Mouse (Mus musculus) ES-Bruce4 (cell line): Measurements from ENCODE around the gene Lcmt1. TPM values are rescaled to one million over a fixed set of nuclear protein-coding genes. Genes with fewer than 3 reads are reported as not detected.
A peak's percentile ranks its signal among the peaks of the same experiment; 100 is the strongest.

ENCODE experiments used
- H3K27ac ChIP-seq: 2 replicates; pipeline ENCODE4 v1.5.1; 2012; ENCODE audit warnings: low read length, inconsistent platforms; ENCODE audit not compliant: insufficient read depth
- H3K27me3 ChIP-seq: 2 replicates; pipeline ENCODE4 v1.6.1; 2012; ENCODE audit warnings: mild to moderate bottlenecking, low read length, inconsistent platforms; ENCODE audit not compliant: control insufficient read depth, poor library complexity, insufficient read depth, severe bottlenecking
- H3K36me3 ChIP-seq: 2 replicates; pipeline ENCODE4 v1.6.1; 2012; ENCODE audit warnings: inconsistent platforms, mild to moderate bottlenecking, low read length, moderate library complexity; ENCODE audit not compliant: control insufficient read depth, poor library complexity, insufficient read depth, severe bottlenecking
- H3K4me1 ChIP-seq: one replicate; pipeline ENCODE4 v1.8.1; 2011; ENCODE audit warnings: low read length; ENCODE audit not compliant: control insufficient read depth, insufficient read depth
- H3K4me3 ChIP-seq: 2 replicates; pipeline ENCODE4 v1.5.1; 2011; ENCODE audit warnings: low read depth, mild to moderate bottlenecking, low read length
- H3K9ac ChIP-seq: 2 replicates; pipeline ENCODE4 v1.6.1; 2012; ENCODE audit warnings: low read depth, mild to moderate bottlenecking, inconsistent platforms; ENCODE audit not compliant: poor library complexity, severe bottlenecking
- H3K9me3 ChIP-seq: replicated peaks from 2 replicates; pipeline ENCODE4 v1.6.1; 2012; ENCODE audit warnings: mild to moderate bottlenecking, low read length, inconsistent platforms; ENCODE audit not compliant: control insufficient read depth, poor library complexity, insufficient read depth, severe bottlenecking
- CTCF ChIP-seq: IDR thresholded peaks from one replicate; pipeline ENCODE4 v1.8.1; 2011; ENCODE audit warnings: low read depth, low read length
- EP300 ChIP-seq: IDR thresholded peaks from 2 replicates; pipeline ENCODE4 v1.6.1; 2011; ENCODE audit warnings: low read depth, low read length; ENCODE audit not compliant: insufficient read depth
- POLR2A ChIP-seq: IDR thresholded peaks from one replicate; pipeline ENCODE4 v1.8.1; 2011; ENCODE audit warnings: low read length; ENCODE audit not compliant: insufficient read depth
- polyA plus RNA-seq: library from polyadenylated mRNA; stranded (reverse); fragments of >200 nt; gene quantifications from 2 replicates; pipeline ENCODE4 v1.2.4, GENCODE M21; 2011; ENCODE audit warnings: low read depth; ENCODE audit not compliant: missing spikeins, insufficient read depth, insufficient read length

Gene Lcmt1
- polyA plus RNA-seq, 1 experiment, result 49.9 TPM

GRCm38 (mm10) chr7:123368778-123369746 lies 522 bp upstream of the Lcmt1 start:
- Histone ChIP-seq H3K9me3 (no peaks in the 10 kb centered on the region), H3K27me3 (no peaks in the 10 kb centered on the region), H3K4me1 (no peaks in the 10 kb centered on the region), H3K27ac (peak overlapping the region; percentile 2; the same call in 1 of the 2 replicates), H3K4me3 (peak overlapping the region; percentile 82), H3K36me3 (no peaks in the 10 kb centered on the region), H3K9ac (peak overlapping the region; percentile 71)
- no peak for TF ChIP-seq CTCF
- TF ChIP-seq EP300, result no peak
- no peak for TF ChIP-seq POLR2A

DNA sequence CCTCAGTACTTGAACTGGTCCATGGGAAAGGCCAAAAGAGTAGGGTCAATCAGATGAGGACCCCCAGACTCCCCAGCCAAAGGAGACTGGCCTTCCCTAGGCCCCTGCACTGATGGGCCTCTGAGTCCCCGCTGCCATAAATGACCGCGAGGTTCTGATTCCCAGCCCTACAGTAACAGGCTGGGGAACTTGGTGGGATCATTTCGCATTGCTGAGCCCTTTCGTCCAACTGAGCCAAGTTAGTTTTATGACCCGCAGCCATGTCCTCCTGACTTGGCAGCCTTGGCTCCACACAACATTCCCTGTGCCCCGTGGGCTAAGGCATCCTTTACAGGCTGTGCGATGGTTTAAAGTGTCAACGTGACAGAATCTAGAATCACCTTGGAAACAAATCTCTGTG lies 1.1 kb downstream of the Lcmt1 start:
- no peak for TF ChIP-seq EP300
- TF ChIP-seq CTCF, result no peak
- TF ChIP-seq POLR2A, result no peak
- no peaks in the 10 kb centered on the region for H3K36me3 ChIP-seq
- H3K4me3 ChIP-seq, result peak overlapping the region; percentile 88
- H3K4me1 ChIP-seq, result no peaks in the 10 kb centered on the region
- H3K27me3 ChIP-seq, result no peaks in the 10 kb centered on the region
- H3K27ac ChIP-seq, result peak overlapping the region; percentile 68; the same call in 1 of the 2 replicates
- no peaks in the 10 kb centered on the region for H3K9me3 ChIP-seq
- H3K9ac ChIP-seq, result peak overlapping the region; percentile 65

GRCm38 (mm10) chr7:123371501-123371900 lies 1.9 kb downstream of the Lcmt1 start:
- no peak overlapping the region for H3K9ac ChIP-seq
- H3K27me3 ChIP-seq, result no peaks in the 10 kb centered on the region
- no peaks in the 10 kb centered on the region for H3K36me3 ChIP-seq
- H3K9me3 ChIP-seq, result no peaks in the 10 kb centered on the region
- TF ChIP-seq EP300 (no peak), CTCF (no peak), POLR2A (no peak)
- H3K4me3 ChIP-seq, result no peak overlapping the region
- H3K27ac ChIP-seq, result no peak overlapping the region
- H3K4me1 ChIP-seq, result no peaks in the 10 kb centered on the region

- Histone ChIP-seq H3K9ac (peak overlapping the region; percentile 13), H3K36me3 (no peaks in the 10 kb centered on the region), H3K9me3 (no peaks in the 10 kb centered on the region), H3K4me1 (peaks cover 3% of the 10 kb centered on the region), H3K27me3 (no peaks in the 10 kb centered on the region), H3K27ac (no peak overlapping the region), H3K4me3 (peak overlapping the region; percentile 93)
- TF ChIP-seq EP300 (no peak), CTCF (no peak), POLR2A (peak; percentile 78)
These were observed 8.1 kb downstream of the Lcmt1 start for GRCm38 (mm10) chr7:123377443-123378400.

DNA sequence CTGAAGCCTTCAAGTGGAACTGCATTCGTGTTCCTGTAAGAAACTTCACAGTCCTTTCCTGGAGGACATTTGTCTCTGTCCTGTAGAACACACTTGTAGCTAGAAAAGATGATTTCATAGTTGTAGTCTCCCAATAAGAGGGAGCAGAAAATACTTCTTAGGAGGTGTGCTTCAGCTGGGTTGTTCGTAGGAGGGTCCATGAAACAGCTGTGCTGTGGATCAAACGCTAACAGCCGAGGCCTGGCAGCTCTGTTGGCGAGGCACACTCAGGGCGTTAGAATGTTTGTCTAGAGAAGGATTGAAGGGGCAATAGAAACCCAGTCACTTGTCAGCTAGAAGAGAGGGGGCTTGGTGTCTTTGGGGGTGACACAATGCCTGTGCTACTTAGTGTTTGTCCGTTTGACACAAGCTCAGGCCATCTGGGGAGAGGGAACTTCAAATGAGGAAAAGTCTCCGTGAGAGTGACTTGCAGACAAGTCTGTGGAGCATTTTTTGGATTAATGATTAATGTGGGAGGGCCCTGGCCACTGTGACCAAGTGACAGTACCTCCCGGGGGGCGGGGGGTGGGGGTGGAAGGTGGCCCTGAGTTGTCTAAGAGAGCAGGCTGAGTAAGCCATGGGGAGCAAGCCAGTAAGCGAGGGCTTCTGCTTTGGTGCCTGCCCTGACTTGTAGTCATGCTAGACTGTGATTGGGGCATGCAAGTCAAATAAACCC lies 16.3 kb downstream of the Lcmt1 start:
- no peaks in the 10 kb centered on the region for H3K27me3 ChIP-seq
- TF ChIP-seq POLR2A (no peak), CTCF (no peak), EP300 (no peak)
- no peak overlapping the region for H3K27ac ChIP-seq
- peaks cover 5% of the 10 kb centered on the region; the same call in 1 of the 2 replicates for H3K36me3 ChIP-seq
- no peak overlapping the region for H3K4me3 ChIP-seq
- no peak overlapping the region for H3K9ac ChIP-seq
- no peaks in the 10 kb centered on the region for H3K4me1 ChIP-seq
- H3K9me3 ChIP-seq, result no peaks in the 10 kb centered on the region
